Comparison of ENCODE assay signal across 7 mouse cellular contexts in the genomic region with DNA sequence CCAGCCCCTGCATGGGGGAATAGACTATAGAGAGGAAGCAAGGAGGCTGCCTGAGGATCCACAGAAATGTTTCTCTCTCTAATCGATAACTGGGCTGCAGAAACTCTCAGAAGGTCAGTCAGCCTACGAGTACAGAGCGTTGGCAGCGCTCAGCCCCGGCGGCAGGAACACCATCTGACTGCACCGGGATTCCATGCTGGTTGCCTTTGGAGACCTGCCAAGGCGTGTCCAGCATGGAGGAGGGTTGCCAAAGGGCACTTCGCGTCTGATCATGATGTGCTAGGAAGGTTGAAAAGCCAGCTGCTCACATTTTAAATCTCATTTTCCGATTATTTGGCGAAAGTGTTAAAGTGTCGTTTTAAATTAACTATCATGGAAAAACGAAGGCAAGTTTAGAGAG. TPM values are rescaled to one million over a fixed set of nuclear protein-coding genes. Genes with fewer than 3 reads are reported as not detected.
DNase-seq lines count a peak whose midpoint lies in the region; ATAC-seq lines count a peak whose summit lies in the region.

No protein-coding gene starts in this region.

- WGBS in midbrain, embryonic 11.5 days = 76% methylated on average over 14 of the region's 14 CpGs
- 68% methylated on average over 14 of the region's 14 CpGs for WGBS in midbrain, embryonic 13.5 days

- no peak overlapping the region for H3K4me3 ChIP-seq in midbrain, embryonic 11.5 days (ENCODE audit: low read depth, low read length)
- H3K4me3 ChIP-seq in midbrain, embryonic 13.5 days (replicated peaks) = no peak overlapping the region

- H3K9ac ChIP-seq in midbrain, embryonic 11.5 days (ENCODE audit: low read length) = no peak overlapping the region
- H3K9ac ChIP-seq in midbrain, embryonic 13.5 days (replicated peaks) = no peak overlapping the region

- H3K36me3 ChIP-seq in midbrain, embryonic 11.5 days (ENCODE audit: control insufficient read depth, insufficient read depth, low read length) = no peaks in the 10 kb centered on the region
- no peaks in the 10 kb centered on the region for H3K36me3 ChIP-seq in midbrain, embryonic 13.5 days

- no peak for ATAC-seq in midbrain, embryonic 11.5 days (ENCODE audit: low FRiP score)
- no peak for ATAC-seq in midbrain, embryonic 13.5 days
- ATAC-seq in erythroid progenitor cell, adult 5-6 weeks (replicated peaks; ENCODE audit: low FRiP score, poor library complexity, severe bottlenecking) = no peak

- no peaks in the 10 kb centered on the region for H3K9me3 ChIP-seq in midbrain, embryonic 11.5 days (ENCODE audit: control insufficient read depth, low read length)
- H3K9me3 ChIP-seq in midbrain, embryonic 13.5 days = no peaks in the 10 kb centered on the region

- no peaks in the 10 kb centered on the region; the same call in 1 of the 2 replicates for H3K4me1 ChIP-seq in midbrain, embryonic 11.5 days (ENCODE audit: control insufficient read depth, insufficient read depth, low read length)
- H3K4me1 ChIP-seq in midbrain, embryonic 13.5 days (replicated peaks) = peaks cover 17% of the 10 kb centered on the region

- DNase-seq in midbrain, embryonic 11.5 days (ENCODE audit: low spot score, missing footprints) = peak; percentile 62
- peak; percentile 93 to 94 for DNase-seq in cerebellum, adult 18-20 months
- DNase-seq in gastrocnemius, postnatal 4 days (ENCODE audit: low spot score in 2 of 2) = peak; percentile 28 to 52
- peak; percentile 22 for DNase-seq in layer of hippocampus, adult 9-10 months (ENCODE audit: low spot score)
- DNase-seq in spleen, adult 12 weeks (ENCODE audit: low spot score) = no peak

- no peak overlapping the region for H3K4me2 ChIP-seq in midbrain, embryonic 11.5 days
- H3K4me2 ChIP-seq in midbrain, embryonic 13.5 days (replicated peaks) = no peak overlapping the region

- no peaks in the 10 kb centered on the region for H3K27me3 ChIP-seq in midbrain, embryonic 11.5 days (ENCODE audit: control insufficient read depth, insufficient read depth, low read length)
- H3K27me3 ChIP-seq in midbrain, embryonic 13.5 days = no peaks in the 10 kb centered on the region

- H3K27ac ChIP-seq in midbrain, embryonic 11.5 days (ENCODE audit: low read depth, low read length) = no peak overlapping the region
- H3K27ac ChIP-seq in midbrain, embryonic 13.5 days = no peak overlapping the region

RNA-seq across cellular contexts. Expression of a gene that starts 49.9 kb away (rescaled TPM):
- 6.0 and 7.1 TPM in 2 replicates for polyA plus RNA-seq in midbrain, embryonic 11.5 days (2014; fragmentation: Nextera tagmentation; extraction: Ambion mirVana)
- 8.0 and 8.1 TPM in 2 replicates for polyA plus RNA-seq in midbrain, embryonic 13.5 days (2015; fragmentation: Nextera tagmentation; extraction: Ambion mirVana)
- 1 to 10 TPM; 2.8 to 2.9 TPM for total RNA-seq in gastrocnemius, postnatal 4 days (2021)
- total RNA-seq in erythroid progenitor cell, adult 5-6 weeks (2015; ENCODE audit: low replicate concordance) = 4.2 TPM in 1 of 2 replicates, not detected in the other
- total RNA-seq in erythroid progenitor cell, adult 5-6 weeks (2017; ENCODE audit: low replicate concordance) = 1.4 and 3.1 TPM in 2 replicates
